Mouse (Mus musculus) brain, embryonic 14.5 days (tissue): ENCODE results near the gene Cntd1.

Source experiments
- CTCF ChIP-seq: fragments of 200-500 bp; IDR thresholded peaks from 2 replicates; pipeline ENCODE4 v1.5.1; 2012; ENCODE audit warnings: inconsistent platforms, mild to moderate bottlenecking, moderate library complexity, borderline replicate concordance; ENCODE audit not compliant: insufficient read depth, insufficient read length; ENCODE audit errors: extremely low read depth
- POLR2A ChIP-seq: fragments of 200-500 bp; IDR thresholded peaks from 2 replicates; pipeline ENCODE4 v1.6.1; 2012; ENCODE audit warnings: mild to moderate bottlenecking, inconsistent platforms, borderline replicate concordance; ENCODE audit not compliant: poor library complexity, insufficient read depth, insufficient read length, severe bottlenecking; ENCODE audit errors: extremely low read depth

DNA sequence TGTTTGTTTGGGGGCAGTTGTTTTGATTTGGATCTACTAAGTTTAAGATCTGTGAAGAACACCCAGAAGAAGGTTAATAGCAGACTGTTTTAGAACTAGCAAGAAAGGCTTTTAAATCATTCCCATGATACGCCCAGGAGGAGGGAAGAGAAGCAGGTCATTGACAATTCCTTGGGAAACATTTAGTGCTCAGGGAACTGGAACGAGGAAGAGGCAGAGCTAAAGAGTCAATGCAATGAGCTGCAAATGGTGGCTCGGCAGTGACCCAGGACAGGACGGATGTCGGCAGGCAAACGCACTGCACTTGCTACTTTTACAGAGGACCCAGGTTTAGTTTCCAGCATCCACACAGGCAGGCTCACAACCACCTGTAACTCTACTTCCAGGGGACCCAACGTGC, 2.0 kb downstream of the Cntd1 start:
- no peak for TF ChIP-seq CTCF
- no peak for TF ChIP-seq POLR2A
